Mouse (Mus musculus): ENCODE data around the gene Tmtc4.

The Tmtc4 gene

GRCm38 (mm10) chr14:122875636-122876035, 108.2 kb downstream of the Tmtc4 start:
- DNase-seq (ENCODE audit: extremely low read depth, low read depth, low spot score) = no peak

GRCm38 (mm10) chr14:122875056-122875455, 108.8 kb downstream of the Tmtc4 start:
- DNase-seq (ENCODE audit: extremely low read depth, low read depth, low spot score) = no peak

GRCm38 (mm10) chr14:122872612-122873011, 111.2 kb downstream of the Tmtc4 start:
- no peak for DNase-seq (ENCODE audit: extremely low read depth, low read depth, low spot score)

GRCm38 (mm10) chr14:122871841-122872580, 111.8 kb downstream of the Tmtc4 start:
- no peak for DNase-seq (ENCODE audit: extremely low read depth, low read depth, low spot score)

- no peak for DNase-seq (ENCODE audit: extremely low read depth, low read depth, low spot score)
These were observed 114.0 kb downstream of the Tmtc4 start for GRCm38 (mm10) chr14:122869831-122870230.

All from fat pad, adult 2 months (tissue).